Mouse (Mus musculus) intestine, embryonic 16.5 days (tissue): ENCODE results near the gene Rmnd5a. TPM values are rescaled to one million over a fixed set of nuclear protein-coding genes. Genes with fewer than 3 reads are reported as not detected.

Experiments used
- ATAC-seq: fragments of 200-750 bp; cut with Nextera tagmentation; 2 replicates; pipeline ENCODE4 v1.8.0; 2017; ENCODE audit warnings: moderate TSS enrichment, moderate library complexity
- H3K27ac ChIP-seq: fragments of 300-500 bp; sonication (generic); 2 replicates; pipeline ENCODE4 v1.5.1; 2014; ENCODE audit warnings: mild to moderate bottlenecking, low read length
- H3K27me3 ChIP-seq: fragments of 300-500 bp; sonication (generic); replicated peaks from 2 replicates; pipeline ENCODE4 v1.6.1; 2014; ENCODE audit warnings: low read length, control low read depth, mixed read lengths; ENCODE audit not compliant: control insufficient read depth, insufficient read depth
- H3K36me3 ChIP-seq: fragments of 300-500 bp; sonication (generic); 2 replicates; pipeline ENCODE4 v1.6.1; 2014; ENCODE audit warnings: low read length, control low read depth; ENCODE audit not compliant: control insufficient read depth, insufficient read depth
- H3K4me1 ChIP-seq: fragments of 300-500 bp; sonication (generic); 2 replicates; pipeline ENCODE4 v1.6.1; 2014; ENCODE audit warnings: low read length, control low read depth, mixed read lengths; ENCODE audit not compliant: control insufficient read depth, insufficient read depth
- H3K4me2 ChIP-seq: fragments of 300-500 bp; sonication (generic); 2 replicates; pipeline ENCODE4 v1.6.1; 2014; ENCODE audit warnings: low read depth, low read length, control low read depth
- H3K4me3 ChIP-seq: fragments of 300-500 bp; sonication (generic); 2 replicates; pipeline ENCODE4 v1.5.1; 2014; ENCODE audit warnings: mild to moderate bottlenecking, low read length
- H3K9ac ChIP-seq: fragments of 300-500 bp; sonication (generic); 2 replicates; pipeline ENCODE4 v1.6.1; 2014; ENCODE audit warnings: low read depth, low read length
- H3K9me3 ChIP-seq: fragments of 300-500 bp; sonication (generic); 2 replicates; pipeline ENCODE4 v1.6.1; 2016; ENCODE audit warnings: low read length, control low read depth; ENCODE audit not compliant: control insufficient read depth
- WGBS: fragments of 180-500 bp; shearing (Covaris S2); extraction: QIAGEN DNeasy Blood & Tissue Kit; methylation state at CpG from one replicate; pipeline ENCODE4 v1.1.7; 2014; 5-methylcytosine and 5-hydroxymethylcytosine counted together
- polyA plus RNA-seq: library from polyadenylated mRNA; unstranded; fragments of >200 nt; fragmentation: Nextera tagmentation; extraction: Ambion mirVana; gene quantifications from 2 replicates; pipeline ENCODE4 v1.2.1, GENCODE M21; 2015

Gene Rmnd5a
- polyA plus RNA-seq, 1 experiment from 2014 or later, result 9.3 TPM

GRCm38 (mm10) chr6:71452792-71453191 lies 12.4 kb upstream of the Rmnd5a start:
- no peaks in the 10 kb centered on the region for H3K9me3 ChIP-seq
- H3K27ac ChIP-seq, result no peak overlapping the region
- no peak overlapping the region for H3K9ac ChIP-seq
- no peak overlapping the region for H3K4me3 ChIP-seq
- no peaks in the 10 kb centered on the region for H3K36me3 ChIP-seq
- WGBS, result 73% methylated on average over 2 of the region's 2 CpGs
- no peaks in the 10 kb centered on the region for H3K27me3 ChIP-seq
- H3K4me2 ChIP-seq, result no peak overlapping the region
- H3K4me1 ChIP-seq, result no peaks in the 10 kb centered on the region
- ATAC-seq, result no peak

- H3K36me3 ChIP-seq, result no peaks in the 10 kb centered on the region
- no peak overlapping the region for H3K4me2 ChIP-seq
- no peaks in the 10 kb centered on the region for H3K27me3 ChIP-seq
- H3K4me1 ChIP-seq, result no peaks in the 10 kb centered on the region
- no peak overlapping the region for H3K9ac ChIP-seq
- no peak overlapping the region for H3K27ac ChIP-seq
- no peaks in the 10 kb centered on the region for H3K9me3 ChIP-seq
- 71% methylated on average over 6 of the region's 6 CpGs for WGBS
- no peak overlapping the region for H3K4me3 ChIP-seq
- no peak for ATAC-seq
These were observed 5.1 kb upstream of the Rmnd5a start for GRCm38 (mm10) chr6:71445560-71445959.

GRCm38 (mm10) chr6:71444756-71445155 lies 4.3 kb upstream of the Rmnd5a start:
- Histone ChIP-seq H3K9me3 (no peaks in the 10 kb centered on the region), H3K9ac (no peak overlapping the region), H3K4me2 (no peak overlapping the region), H3K27ac (no peak overlapping the region), H3K27me3 (no peaks in the 10 kb centered on the region), H3K36me3 (no peaks in the 10 kb centered on the region), H3K4me1 (no peaks in the 10 kb centered on the region), H3K4me3 (no peak overlapping the region)
- no peak for ATAC-seq
- WGBS, result 58% methylated on average over 1 of the region's 1 CpGs

GRCm38 (mm10) chr6:71442130-71442529 lies 1.7 kb upstream of the Rmnd5a start:
- ATAC-seq, result no peak
- H3K27ac ChIP-seq, result no peak overlapping the region
- no peaks in the 10 kb centered on the region for H3K36me3 ChIP-seq
- 83% methylated on average over 2 of the region's 3 CpGs for WGBS
- peaks cover 14% of the 10 kb centered on the region for H3K4me1 ChIP-seq
- no peak overlapping the region for H3K4me3 ChIP-seq
- no peak overlapping the region for H3K4me2 ChIP-seq
- no peaks in the 10 kb centered on the region for H3K27me3 ChIP-seq
- no peak overlapping the region for H3K9ac ChIP-seq
- no peaks in the 10 kb centered on the region for H3K9me3 ChIP-seq

GRCm38 (mm10) chr6:71441251-71441580 lies 779 bp upstream of the Rmnd5a start:
- Histone ChIP-seq H3K9me3 (no peaks in the 10 kb centered on the region), H3K27me3 (no peaks in the 10 kb centered on the region), H3K9ac (peak overlapping the region; percentile 83), H3K4me3 (peak overlapping the region; percentile 59), H3K4me1 (peaks cover 18% of the 10 kb centered on the region), H3K36me3 (no peaks in the 10 kb centered on the region), H3K27ac (peak overlapping the region; percentile 98), H3K4me2 (peak overlapping the region; percentile 91)
- WGBS, result 3% methylated on average over 12 of the region's 12 CpGs
- peak; percentile 7 for ATAC-seq

- H3K9me3 ChIP-seq, result no peaks in the 10 kb centered on the region
- ATAC-seq, result peak; percentile 50
- WGBS, result under 1% methylated on average over 31 of the region's 47 CpGs
- H3K9ac ChIP-seq, result peak overlapping the region; percentile 96
- peak overlapping the region; percentile 86 for H3K4me2 ChIP-seq
- H3K27me3 ChIP-seq, result no peaks in the 10 kb centered on the region
- no peaks in the 10 kb centered on the region for H3K36me3 ChIP-seq
- peaks cover 18% of the 10 kb centered on the region for H3K4me1 ChIP-seq
- peak overlapping the region; percentile 97 for H3K4me3 ChIP-seq
- peak overlapping the region; percentile 96 for H3K27ac ChIP-seq
These were observed 283 bp downstream of the Rmnd5a start for GRCm38 (mm10) chr6:71440217-71440491.

- peak overlapping the region; percentile 86 for H3K4me2 ChIP-seq
- H3K27me3 ChIP-seq, result no peaks in the 10 kb centered on the region
- no peaks in the 10 kb centered on the region for H3K9me3 ChIP-seq
- H3K27ac ChIP-seq, result peak overlapping the region; percentile 96
- under 1% methylated on average over 61 of the region's 62 CpGs for WGBS
- peak; percentile 7 for ATAC-seq
- H3K9ac ChIP-seq, result peak overlapping the region; percentile 96
- H3K36me3 ChIP-seq, result no peaks in the 10 kb centered on the region
- H3K4me3 ChIP-seq, result peak overlapping the region; percentile 97
- peaks cover 18% of the 10 kb centered on the region for H3K4me1 ChIP-seq
These were observed 776 bp downstream of the Rmnd5a start for GRCm38 (mm10) chr6:71439506-71440216.

GRCm38 (mm10) chr6:71438070-71438469 lies 2.4 kb downstream of the Rmnd5a start:
- Histone ChIP-seq H3K4me3 (no peak overlapping the region; the same call in 1 of the 2 replicates), H3K4me2 (peak overlapping the region; percentile 46), H3K36me3 (no peaks in the 10 kb centered on the region), H3K9ac (0 out of 2 replicates have a peak overlapping the region, but pooled peaks have one; percentile 43), H3K27ac (no peak overlapping the region), H3K27me3 (no peaks in the 10 kb centered on the region), H3K9me3 (no peaks in the 10 kb centered on the region), H3K4me1 (peaks cover 20% of the 10 kb centered on the region)
- no peak for ATAC-seq
- WGBS, result 61% methylated on average over 1 of the region's 1 CpGs

GRCm38 (mm10) chr6:71427996-71428725 lies 12.3 kb downstream of the Rmnd5a start:
- ATAC-seq, result no peak
- H3K4me1 ChIP-seq, result 0 out of 2 replicates have a peak, but pooled peaks cover 1% of the 10 kb centered on the region
- H3K4me3 ChIP-seq, result no peak overlapping the region
- H3K9me3 ChIP-seq, result no peaks in the 10 kb centered on the region
- 74% methylated on average over 4 of the region's 4 CpGs for WGBS
- H3K27ac ChIP-seq, result no peak overlapping the region
- no peaks in the 10 kb centered on the region for H3K27me3 ChIP-seq
- 0 out of 2 replicates have a peak, but pooled peaks cover 4% of the 10 kb centered on the region for H3K36me3 ChIP-seq
- no peak overlapping the region for H3K9ac ChIP-seq
- no peak overlapping the region for H3K4me2 ChIP-seq
